Mouse (Mus musculus) neutrophil, adult 5-6 weeks (primary cell): ENCODE results near the gene Rnasek. TPM values are rescaled to one million over a fixed set of nuclear protein-coding genes. Genes with fewer than 3 reads are reported as not detected.

ENCODE experiments used
- ATAC-seq: fragments of 151-379, 151-347 bp; 2 replicates; pipeline ENCODE4 v1.8.0; 2017; ENCODE audit warnings: mild to moderate bottlenecking, moderate TSS enrichment; ENCODE audit not compliant: insufficient number of reproducible peaks, poor library complexity, low FRiP score, severe bottlenecking; ENCODE audit errors: extremely low read depth
- total RNA-seq: library from RNA; stranded (forward); fragments of 200-1000 nt; gene quantifications from 2 replicates; pipeline ENCODE4 v1.2.3, GENCODE M21; 2017

Gene Rnasek
- total RNA-seq, 1 experiment from 2014 or later, result 69.0 TPM

DNA sequence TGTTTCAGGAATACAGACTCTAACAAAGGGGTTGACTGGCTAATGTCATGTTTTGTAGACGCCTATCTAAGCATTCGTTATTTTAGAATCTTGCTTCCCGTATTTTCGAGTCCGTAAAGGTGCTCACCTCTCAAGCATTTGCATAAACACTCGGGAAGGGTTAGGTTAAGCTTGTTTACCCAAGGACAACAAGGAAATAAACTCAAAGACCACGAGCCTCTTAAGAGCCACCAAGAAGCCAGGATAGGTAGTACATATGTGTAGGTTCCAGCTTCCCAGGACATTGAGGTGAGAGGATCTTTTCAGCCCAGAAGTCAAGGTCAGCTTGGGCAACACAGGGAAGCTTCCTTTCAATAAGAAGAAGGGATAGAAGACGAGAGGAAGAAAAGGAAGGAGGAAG is 40.5 kb downstream of the Rnasek start:
- no peak for ATAC-seq

DNA sequence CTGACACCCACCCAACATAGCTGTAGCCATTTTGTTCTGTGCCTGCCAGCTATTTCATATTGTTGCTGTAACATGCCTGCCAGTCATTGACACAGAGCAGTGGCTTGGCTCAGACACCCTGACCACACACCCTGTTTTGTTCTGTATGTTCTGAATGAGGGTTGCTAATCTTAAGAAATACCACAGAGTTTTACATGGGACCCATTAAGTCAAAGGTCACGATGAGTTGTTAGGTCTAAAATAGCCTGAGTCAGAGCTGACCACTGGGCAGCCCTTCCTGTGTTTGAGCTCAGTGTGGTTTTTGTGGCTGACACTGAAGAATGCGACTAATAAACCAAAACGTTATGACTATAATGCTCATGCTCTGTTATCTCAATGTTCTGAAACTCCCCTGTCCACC is 41.3 kb downstream of the Rnasek start:
- ATAC-seq, result no peak

DNA sequence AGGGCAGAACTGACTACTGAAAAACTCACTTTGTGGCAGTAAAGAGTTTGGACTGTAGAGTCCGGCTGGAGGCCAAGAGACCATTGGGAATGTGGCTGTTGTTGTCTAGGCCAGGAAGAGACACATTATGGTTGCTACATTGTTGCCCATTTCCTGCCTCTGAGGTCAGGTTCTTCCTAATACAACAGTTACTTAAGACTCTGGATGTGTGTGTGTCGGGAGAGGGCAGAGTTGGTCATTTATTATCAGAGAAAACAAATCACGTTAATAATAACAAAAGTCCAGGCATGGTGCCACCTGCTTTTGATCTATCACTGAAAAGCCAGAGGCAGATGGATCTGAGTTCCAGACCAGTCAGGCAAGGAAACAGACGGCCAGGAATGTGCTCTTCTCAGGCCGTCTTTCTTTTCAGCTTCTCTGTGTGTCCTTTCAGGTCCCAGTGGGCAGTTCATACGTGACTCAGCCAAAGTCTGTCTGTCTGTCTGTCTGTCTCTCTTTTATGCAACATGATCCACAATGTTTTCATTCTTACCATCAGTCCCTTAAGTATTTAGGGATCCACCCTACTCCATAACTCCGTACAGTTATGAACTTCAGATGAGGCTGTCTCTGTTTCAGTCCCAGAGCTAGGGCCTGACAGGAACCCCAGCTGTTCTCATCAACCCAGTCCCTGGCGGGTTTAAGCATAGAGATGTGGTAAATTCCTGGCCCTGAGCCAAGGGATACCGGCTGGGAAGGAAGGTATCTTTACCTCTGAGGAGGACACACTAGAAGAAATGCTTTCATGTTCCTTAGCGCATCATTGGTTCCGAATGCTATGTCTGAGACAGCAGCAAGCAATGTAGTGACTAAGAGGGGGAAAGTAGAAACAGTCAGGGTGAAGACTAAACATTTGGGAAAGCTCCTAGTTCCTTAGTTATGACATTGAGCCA is 46.0 kb downstream of the Rnasek start:
- ATAC-seq, result no peak

DNA sequence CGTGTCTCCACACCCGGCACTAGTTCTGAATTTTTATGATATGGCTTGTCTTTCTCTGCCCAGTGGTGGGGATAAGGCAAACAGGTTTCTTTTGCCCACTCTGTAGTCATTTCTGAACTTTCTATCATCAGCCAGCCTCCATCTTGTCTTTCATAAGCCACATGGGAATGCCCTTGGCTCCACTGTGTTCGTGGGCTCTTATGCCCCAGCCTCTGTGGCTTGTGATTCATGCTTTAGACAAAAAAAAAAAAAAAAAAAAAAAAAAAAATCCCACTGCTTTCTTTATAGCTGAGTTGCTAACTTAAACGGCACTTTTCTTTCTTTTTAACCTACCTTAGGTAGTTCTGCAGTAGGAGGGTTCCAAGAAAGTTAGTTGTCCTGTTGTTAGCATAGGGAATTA is 47.5 kb downstream of the Rnasek start:
- ATAC-seq, result no peak

DNA sequence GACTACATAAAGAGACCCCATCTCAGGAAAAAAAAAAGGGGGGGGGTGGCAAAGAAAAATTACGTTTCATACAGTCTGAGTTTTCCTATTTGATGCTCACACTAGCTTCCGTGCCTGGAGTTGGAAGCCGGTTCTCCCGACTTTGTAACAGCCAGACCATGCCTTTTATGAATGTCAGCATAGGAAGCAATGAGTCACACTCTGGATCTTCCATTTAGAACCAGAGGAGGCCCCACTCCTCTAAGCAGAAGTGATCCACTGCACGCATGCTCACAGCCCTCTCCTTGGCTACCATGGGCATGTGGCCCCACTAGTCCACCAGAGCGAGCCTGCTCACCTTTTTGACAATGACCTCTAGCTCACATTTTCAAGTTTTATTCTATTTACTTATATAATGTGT is 48.5 kb downstream of the Rnasek start:
- no peak for ATAC-seq

DNA sequence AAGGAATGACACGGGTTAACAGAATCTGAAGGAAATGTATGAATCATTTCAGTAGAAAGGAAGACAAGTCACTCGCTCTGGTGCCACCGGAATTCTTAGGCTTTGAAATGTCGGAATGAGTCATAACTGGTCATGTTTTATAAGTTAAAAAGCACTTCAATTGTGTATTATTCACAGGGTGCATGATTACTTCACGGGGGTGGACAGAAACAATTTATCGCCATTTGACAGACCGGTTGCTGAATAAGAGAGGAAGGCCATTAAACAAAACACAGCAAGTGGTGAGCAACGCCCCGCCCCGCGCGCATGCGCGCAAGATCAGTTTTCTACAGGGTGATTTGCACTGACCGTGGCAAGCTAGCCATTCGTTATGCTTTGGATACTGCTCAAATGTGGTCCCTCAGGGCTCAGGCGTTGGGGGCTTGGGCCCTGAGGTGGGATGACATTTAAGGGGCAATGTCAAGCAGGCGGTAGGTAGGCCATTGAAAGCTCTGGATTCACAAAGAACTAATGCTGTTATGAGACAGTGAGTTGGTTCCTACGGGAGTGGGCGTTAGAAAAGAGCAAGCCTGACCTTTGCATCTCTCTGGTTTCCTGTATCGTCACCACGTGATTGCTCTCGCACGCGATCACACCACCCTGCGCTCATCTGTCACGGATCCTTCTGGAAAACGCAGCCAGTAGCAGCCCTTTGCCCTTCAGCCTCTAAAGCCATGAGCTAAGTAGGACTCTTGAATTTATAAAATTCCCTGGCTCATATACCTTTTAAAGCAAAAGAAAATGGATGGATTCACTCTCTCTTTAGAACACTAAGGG is 50.1 kb downstream of the Rnasek start:
- no peak for ATAC-seq

Other genes with a start within 250 kb of the Rnasek start
- 397 and 455 TPM in 2 replicates for gene Gabarap, start 248.7 kb downstream of the Rnasek start, total RNA-seq
- gene Phf23, start 244.1 kb downstream of the Rnasek start, total RNA-seq, result 74.4 and 80.3 TPM in 2 replicates
- gene Dvl2, start 239.2 kb downstream of the Rnasek start, total RNA-seq, result 41.0 and 41.7 TPM in 2 replicates
- 45.2 and 46.7 TPM in 2 replicates for gene Acadvl, start 224.4 kb downstream of the Rnasek start, total RNA-seq
- gene Dlg4, start 222.9 kb downstream of the Rnasek start, total RNA-seq, result 2.4 and 2.9 TPM in 2 replicates
- gene Asgr1, start 185.8 kb downstream of the Rnasek start, total RNA-seq, result not detected in 2 replicates
- not detected in 2 replicates for gene Asgr2, start 147.2 kb downstream of the Rnasek start, total RNA-seq
- gene Mgl2, start 109.5 kb downstream of the Rnasek start, total RNA-seq, result not detected in 2 replicates
- gene Clec10a, start 83.6 kb downstream of the Rnasek start, total RNA-seq, result 2.6 and 3.6 TPM in 2 replicates
- gene Slc16a11, start 27.1 kb downstream of the Rnasek start, total RNA-seq, result 1.4 and 2.7 TPM in 2 replicates
- 1.5 and 2.1 TPM in 2 replicates for gene Slc16a13, start 18.8 kb downstream of the Rnasek start, total RNA-seq
- gene Bcl6b, start 10.0 kb downstream of the Rnasek start, total RNA-seq, result 0.12 TPM in 1 of 2 replicates, not detected in the other
- gene 0610010K14Rik, start 1.9 kb downstream of the Rnasek start, total RNA-seq, result 21.9 and 26.8 TPM in 2 replicates
- gene Gm21988, start within 50 bp of the Rnasek start, total RNA-seq, result 0.47 and 0.86 TPM in 2 replicates
- 9.6 and 10.5 TPM in 2 replicates for gene Alox12, start 15.5 kb upstream of the Rnasek start, total RNA-seq
- gene Alox12e, start 82.8 kb upstream of the Rnasek start, total RNA-seq, result 0.35 and 2.0 TPM in 2 replicates
- 4.5 and 7.1 TPM in 2 replicates for gene Alox15, start 112.2 kb upstream of the Rnasek start, total RNA-seq
- gene Pelp1, start 170.2 kb upstream of the Rnasek start, total RNA-seq, result 4.9 and 5.5 TPM in 2 replicates
- gene Arrb2, start 192.8 kb upstream of the Rnasek start, total RNA-seq, result 278 and 300 TPM in 2 replicates
- 43.7 and 46.3 TPM in 2 replicates for gene Med11, start 212.1 kb upstream of the Rnasek start, total RNA-seq
- gene Zmynd15, start 219.6 kb upstream of the Rnasek start, total RNA-seq, result 0.37 and 0.58 TPM in 2 replicates
- 0.74 TPM in 1 of 2 replicates, not detected in the other for gene Cxcl16, start 220.1 kb upstream of the Rnasek start, total RNA-seq